19 mouse cellular contexts compared by ENCODE assay signal in genomic region chr11:109199612-109200293, GRCm38 (mm10). TPM values are rescaled to one million over a fixed set of nuclear protein-coding genes. Genes with fewer than 3 reads are reported as not detected.
DNase-seq lines count a peak whose midpoint lies in the region; ATAC-seq and TF ChIP-seq lines count a peak whose summit lies in the region.
"Had no signal": no experiment of that assay in that cellular context is flagged by ENCODE, and none has a peak within 500 bp of the region (broad histone marks: within the 10 kb centered on the region; RNA-seq: fewer than 3 reads in every experiment).

No protein-coding gene starts in this region.

- TF ChIP-seq POLR2A in brain, embryonic 14.5 days (IDR thresholded peaks at IDR 0.05; ENCODE audit: borderline replicate concordance, extremely low read depth, insufficient read depth, insufficient read length, poor library complexity, severe bottlenecking): no peak

- H3K4me2 ChIP-seq in hindbrain, embryonic 13.5 days: no peak overlapping the region
- no peak overlapping the region for H3K4me2 ChIP-seq in liver, embryonic 12.5 days
- H3K4me2 ChIP-seq: heart, embryonic 12.5 days; limb, embryonic 13.5 days had no signal

- WGBS in hindbrain, embryonic 13.5 days: 24% methylated on average over 8 of the region's 8 CpGs
- WGBS in midbrain, embryonic 10.5 days: 48% methylated on average over 8 of the region's 8 CpGs
- 38% methylated on average over 8 of the region's 8 CpGs for WGBS in liver, embryonic 12.5 days (ENCODE audit: insufficient replicate concordance)

- 0 out of 2 replicates have a peak overlapping the region, but pooled peaks have one; percentile 9 for H3K9ac ChIP-seq in hindbrain, embryonic 13.5 days
- no peak overlapping the region for H3K9ac ChIP-seq in liver, embryonic 12.5 days
- H3K9ac ChIP-seq: heart, embryonic 12.5 days; limb, embryonic 13.5 days; liver, postnatal 0 days had no signal

- H3K27me3 ChIP-seq in hindbrain, embryonic 13.5 days: 0 out of 2 replicates have a peak, but pooled peaks cover 5% of the 10 kb centered on the region
- H3K27me3 ChIP-seq in midbrain, embryonic 10.5 days (ENCODE audit: low read depth, poor library complexity, severe bottlenecking): no peaks in the 10 kb centered on the region
- no peaks in the 10 kb centered on the region for H3K27me3 ChIP-seq in liver, embryonic 12.5 days (replicated peaks)
- H3K27me3 ChIP-seq: heart, embryonic 12.5 days; limb, embryonic 13.5 days had no signal

- no peak for TF ChIP-seq CTCF in brain, embryonic 14.5 days (IDR thresholded peaks at IDR 0.05; ENCODE audit: borderline replicate concordance, extremely low read depth, insufficient read depth, insufficient read length)

- peak overlapping the region; percentile 40 for H3K27ac ChIP-seq in hindbrain, embryonic 13.5 days
- H3K27ac ChIP-seq in midbrain, embryonic 10.5 days (replicated peaks): peak overlapping the region; percentile 72
- H3K27ac ChIP-seq in liver, embryonic 12.5 days: no peak overlapping the region
- H3K27ac ChIP-seq: limb, embryonic 13.5 days had no signal

- DNase-seq in ZHBTc4 (ENCODE audit: low read depth, low spot score): peak; percentile 19
- peak; percentile 90 for DNase-seq in brain, embryonic 14.5 days (ENCODE audit: low read depth)
- DNase-seq in midbrain, embryonic 10.5 days (ENCODE audit: low spot score): no peak
- DNase-seq in frontal cortex, postnatal 36 days (ENCODE audit: low spot score in 2 of 2): no peak
- DNase-seq: cerebellum, adult 2 months; gastrocnemius, postnatal 25 days; heart, postnatal 4 days; kidney, adult 2 months; kidney, postnatal 4 days; liver, postnatal 0 days; right cerebral cortex, postnatal 4 days; thymus, postnatal 14 days had no signal

- no peaks in the 10 kb centered on the region for H3K36me3 ChIP-seq in hindbrain, embryonic 13.5 days
- no peaks in the 10 kb centered on the region for H3K36me3 ChIP-seq in midbrain, embryonic 10.5 days
- no peaks in the 10 kb centered on the region for H3K36me3 ChIP-seq in liver, embryonic 12.5 days
- H3K36me3 ChIP-seq: heart, embryonic 12.5 days; limb, embryonic 13.5 days had no signal

- H3K4me1 ChIP-seq in hindbrain, embryonic 13.5 days (replicated peaks): peaks cover 14% of the 10 kb centered on the region
- peaks cover 15% of the 10 kb centered on the region for H3K4me1 ChIP-seq in midbrain, embryonic 10.5 days
- no peaks in the 10 kb centered on the region for H3K4me1 ChIP-seq in liver, embryonic 12.5 days
- H3K4me1 ChIP-seq: heart, embryonic 12.5 days had no signal

- peak; percentile 72; the same call in 1 of the 2 replicates for ATAC-seq in hindbrain, embryonic 13.5 days (ENCODE audit: low FRiP score)
- ATAC-seq in erythroid progenitor cell, adult 5-6 weeks (replicated peaks; ENCODE audit: low FRiP score, poor library complexity, severe bottlenecking): no peak
- no peak for ATAC-seq in liver, embryonic 12.5 days
- ATAC-seq: activated CD4-positive, CD25-positive, alpha-beta regulatory T cell, adult 4 months; liver, postnatal 0 days had no signal

- no peaks in the 10 kb centered on the region for H3K9me3 ChIP-seq in hindbrain, embryonic 13.5 days
- no peaks in the 10 kb centered on the region for H3K9me3 ChIP-seq in midbrain, embryonic 10.5 days (replicated peaks)
- no peaks in the 10 kb centered on the region for H3K9me3 ChIP-seq in liver, embryonic 12.5 days (replicated peaks)
- H3K9me3 ChIP-seq: heart, embryonic 12.5 days; limb, embryonic 13.5 days had no signal

- H3K4me3 ChIP-seq in hindbrain, embryonic 13.5 days: no peak overlapping the region
- no peak overlapping the region for H3K4me3 ChIP-seq in midbrain, embryonic 10.5 days
- no peak overlapping the region for H3K4me3 ChIP-seq in liver, embryonic 12.5 days
- H3K4me3 ChIP-seq: heart, embryonic 12.5 days; limb, embryonic 13.5 days; myocyte had no signal

RNA-seq across cellular contexts. Expression of gene E030025P04Rik, which starts 55.6 kb away (rescaled TPM):
- polyA plus RNA-seq in brain, embryonic 14.5 days (2012; rRNA removed): not detected in 2 replicates
- not detected in 2 replicates for polyA plus RNA-seq in hindbrain, embryonic 13.5 days (2015; fragmentation: Nextera tagmentation; extraction: Ambion mirVana)
- not detected in 2 replicates for polyA plus RNA-seq in midbrain, embryonic 10.5 days (2016; fragmentation: Nextera tagmentation; extraction: Ambion mirVana)
- not detected in 2 replicates for total RNA-seq in erythroid progenitor cell, adult 5-6 weeks (2015; ENCODE audit: low replicate concordance)
- not detected in 2 replicates for total RNA-seq in erythroid progenitor cell, adult 5-6 weeks (2017; ENCODE audit: low replicate concordance)
- not detected in 2 replicates for polyA plus RNA-seq in liver, embryonic 12.5 days (2016; fragmentation: Nextera tagmentation; extraction: Ambion mirVana)
- total RNA-seq: gastrocnemius, postnatal 25 days; heart, postnatal 4 days had no signal
- polyA plus RNA-seq: activated CD4-positive, CD25-positive, alpha-beta regulatory T cell, adult 4 months; cerebellum, adult 2 months; heart, embryonic 12.5 days; kidney, adult 2 months; limb, embryonic 13.5 days; liver, postnatal 0 days; myocyte had no signal

Comparison
In these comparisons a context has a peak if more than half of its experiments do, and no peak if none do; other contexts are left out.
1. DNase-seq: peak in ZHBTc4 (single experiment) and brain, embryonic 14.5 days (single experiment); none in midbrain, embryonic 10.5 days (single experiment) and frontal cortex, postnatal 36 days (0 of 2).